Mouse (Mus musculus) spleen, adult 10 weeks (tissue): ENCODE results near the gene Wdr46. TPM values are rescaled to one million over a fixed set of nuclear protein-coding genes. Genes with fewer than 3 reads are reported as not detected.

Experiments
- polyA plus RNA-seq: library from polyadenylated mRNA; stranded (reverse); fragments of 350-450 nt; fragmentation: Illumina TruSeq; extraction: RNeasy Lipid Tissue Mini Kit (QIAGEN cat#74804); gene quantifications from one replicate; pipeline ENCODE4 v1.2.3, GENCODE M21; 2015; ENCODE audit warnings: low replicate concordance; ENCODE audit not compliant: insufficient read depth

The Wdr46 gene
- 6.0 TPM for polyA plus RNA-seq

DNA sequence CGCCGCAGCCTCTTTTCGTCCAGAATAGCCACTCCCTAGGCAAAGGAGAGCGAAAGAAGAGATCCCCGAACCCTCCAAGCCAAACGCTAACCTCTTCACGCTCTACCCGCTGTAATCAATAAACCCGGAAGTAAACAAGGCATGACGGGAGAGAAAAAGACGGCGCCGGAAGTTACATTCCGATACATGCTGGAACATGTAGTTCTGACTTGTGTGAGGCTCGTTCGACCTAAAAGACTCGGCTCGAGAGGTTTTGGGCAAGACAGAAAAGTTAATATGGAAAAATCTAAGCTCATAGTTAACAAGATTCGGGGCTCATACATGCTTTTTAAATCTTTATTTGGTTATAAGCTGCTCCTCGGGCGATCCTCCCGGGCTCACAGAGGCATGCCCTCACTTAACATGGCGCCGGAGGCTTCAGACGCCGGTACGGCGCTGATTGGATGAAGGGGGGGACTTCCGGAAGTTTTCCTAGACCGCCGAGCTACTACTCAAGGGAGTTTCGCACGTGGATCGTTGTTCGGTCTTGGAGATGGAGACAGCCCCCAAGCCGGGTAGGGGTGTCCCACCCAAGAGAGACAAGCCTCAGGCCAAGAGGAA is at the start of gene Wdr46, which contains the start of gene Pfdn6:
Wdr46 (plus strand) TSS at position 455 of the 600 bp plus-strand sequence.
Pfdn6 (minus strand) TSS at position 138 of the 600 bp plus-strand sequence.

DNA sequence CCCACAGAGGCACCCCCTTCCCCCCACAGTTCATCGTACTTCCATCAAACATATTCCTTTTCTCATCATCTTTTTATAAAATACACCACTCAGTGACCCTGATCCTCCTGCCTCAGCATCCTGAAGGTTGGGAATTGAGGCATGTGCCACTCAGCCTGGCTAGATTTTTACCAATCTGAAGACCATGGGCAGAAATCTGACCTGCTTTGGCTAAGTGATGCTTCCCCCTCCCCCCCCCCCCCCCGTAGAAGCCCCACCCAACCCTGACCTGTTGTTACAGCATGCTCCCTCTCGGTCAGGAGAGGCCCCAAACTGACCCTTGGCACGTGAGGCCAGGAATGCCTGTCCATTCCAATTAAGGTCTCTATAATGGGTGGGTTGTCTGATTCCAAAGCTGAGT is 35.6 kb upstream of the Wdr46 start, which contains the start of gene Platr17:
Platr17 (plus strand) TSS at position 301 of the 400 bp plus-strand sequence.

DNA sequence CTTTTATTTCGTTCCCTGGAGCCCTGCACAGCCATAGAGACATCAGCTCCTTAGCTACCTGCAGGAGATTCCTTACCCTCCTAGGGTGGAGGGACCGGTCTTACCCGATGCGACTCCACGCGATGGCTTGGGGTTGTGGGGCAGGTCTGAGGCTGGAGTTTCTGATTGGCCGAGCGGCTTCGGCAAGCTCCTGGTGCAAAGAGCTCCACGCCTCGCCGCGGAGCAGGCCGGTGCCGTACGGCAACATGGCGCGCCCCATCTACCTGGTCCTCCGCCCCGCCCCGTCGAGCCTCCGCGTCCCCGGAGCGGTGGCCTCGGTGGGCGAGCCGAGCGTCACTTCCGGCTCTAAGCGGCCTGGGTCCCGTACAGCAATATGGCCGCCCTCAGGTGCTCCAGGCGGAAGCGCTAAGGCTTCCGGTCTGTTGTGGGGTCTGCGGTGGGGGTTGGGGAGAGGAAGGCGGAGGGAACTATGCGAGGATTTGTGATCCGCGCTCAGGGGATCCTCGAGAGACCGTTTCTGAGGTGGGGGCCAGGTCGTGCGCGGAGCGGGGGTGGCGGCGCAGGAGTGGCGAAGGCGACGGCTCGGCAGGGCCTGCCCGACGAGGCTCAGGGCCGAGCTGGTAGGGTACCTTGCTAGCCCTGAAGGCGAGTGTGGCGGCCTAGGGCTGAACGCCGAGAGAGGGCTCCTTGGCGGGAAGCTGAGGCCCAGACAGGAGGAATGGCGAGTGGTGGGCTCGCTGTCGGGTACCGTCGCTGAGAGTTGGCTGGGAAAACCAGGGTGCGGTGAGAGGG is 31.2 kb upstream of the Wdr46 start, which contains the start of gene Daxx:
Daxx (plus strand) TSS at position 338 of the 792 bp plus-strand sequence.

DNA sequence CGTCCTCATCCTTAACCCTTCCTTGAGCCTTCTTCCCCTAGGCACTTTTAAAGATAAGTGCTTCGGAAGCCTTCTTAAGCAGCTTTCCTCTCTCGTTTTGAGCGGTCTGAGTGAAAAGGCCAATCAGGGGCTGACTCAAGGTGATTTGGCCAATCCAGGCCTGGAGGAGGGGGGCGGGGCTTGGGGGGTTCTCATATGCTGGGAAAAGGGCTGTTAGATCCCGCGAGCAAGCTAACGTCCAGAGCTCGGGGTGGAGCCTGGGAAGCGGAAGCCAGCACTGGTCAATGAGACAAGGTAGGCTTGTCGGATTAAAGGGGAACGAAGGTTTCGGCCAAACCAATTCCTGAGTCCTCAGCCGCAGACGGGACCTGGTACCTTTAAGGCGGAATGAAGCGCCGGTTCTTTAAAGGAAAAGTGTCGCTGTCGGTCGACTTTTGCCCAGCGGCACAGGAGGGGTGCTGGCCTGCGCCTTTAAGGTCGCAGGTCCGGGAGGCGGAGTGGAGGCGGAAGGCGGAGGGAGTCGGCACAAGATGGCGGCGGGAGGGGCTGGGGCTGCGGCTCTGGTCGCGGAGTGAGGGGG is 24.7 kb upstream of the Wdr46 start, which contains the start of the genes Tapbp and Zbtb22:
Tapbp (plus strand) TSS at position 229 of the 580 bp plus-strand sequence.
Zbtb22 (plus strand) TSS at position 234 of the 580 bp plus-strand sequence.

DNA sequence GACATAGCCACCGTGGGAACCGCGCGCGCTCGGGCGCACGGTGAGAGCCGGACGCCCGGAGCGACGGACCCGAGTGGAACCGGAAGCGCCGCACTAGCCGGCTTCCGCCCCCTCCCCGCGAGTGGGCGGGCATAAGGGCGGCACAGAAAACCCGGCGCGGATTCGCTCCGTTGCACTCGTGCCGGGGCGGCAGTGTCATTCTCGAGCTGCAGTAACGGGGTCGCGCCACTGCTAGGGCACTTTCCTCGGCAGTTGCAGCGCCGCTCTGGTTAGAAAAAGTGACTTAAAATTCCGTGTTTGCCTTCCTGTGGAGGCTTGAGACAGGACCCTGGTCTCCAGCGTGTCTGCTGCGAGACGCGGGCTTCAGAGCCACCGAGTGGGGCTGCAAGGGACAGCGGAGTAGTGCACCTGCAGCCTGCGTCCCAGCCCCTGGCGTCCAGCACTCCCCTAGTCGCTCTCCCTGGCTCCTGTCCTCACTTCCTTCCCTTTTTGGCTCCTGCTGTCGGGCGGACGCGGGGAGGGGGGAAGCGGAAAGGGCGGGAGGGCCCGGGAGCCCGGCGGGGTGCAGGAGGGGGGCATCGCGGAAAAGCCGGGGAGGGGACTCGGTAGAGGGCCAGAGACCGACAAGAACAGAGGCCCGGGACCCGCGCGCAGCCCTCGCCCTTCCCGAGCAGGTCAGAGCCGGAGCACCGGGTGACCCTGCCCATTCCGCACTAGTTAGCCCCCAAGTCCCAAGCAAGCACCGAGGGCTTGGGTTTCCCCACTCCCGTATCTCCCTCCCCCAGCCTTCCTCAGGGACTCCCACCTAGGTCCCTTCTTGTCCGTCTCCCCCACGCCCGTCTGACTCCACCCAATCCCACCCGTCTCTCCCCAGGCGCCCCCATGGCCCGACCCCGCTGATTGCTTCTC is 10.8 kb upstream of the Wdr46 start, which contains the start of gene Rgl2:
Rgl2 (plus strand) TSS at position 173 of the 909 bp plus-strand sequence.

DNA sequence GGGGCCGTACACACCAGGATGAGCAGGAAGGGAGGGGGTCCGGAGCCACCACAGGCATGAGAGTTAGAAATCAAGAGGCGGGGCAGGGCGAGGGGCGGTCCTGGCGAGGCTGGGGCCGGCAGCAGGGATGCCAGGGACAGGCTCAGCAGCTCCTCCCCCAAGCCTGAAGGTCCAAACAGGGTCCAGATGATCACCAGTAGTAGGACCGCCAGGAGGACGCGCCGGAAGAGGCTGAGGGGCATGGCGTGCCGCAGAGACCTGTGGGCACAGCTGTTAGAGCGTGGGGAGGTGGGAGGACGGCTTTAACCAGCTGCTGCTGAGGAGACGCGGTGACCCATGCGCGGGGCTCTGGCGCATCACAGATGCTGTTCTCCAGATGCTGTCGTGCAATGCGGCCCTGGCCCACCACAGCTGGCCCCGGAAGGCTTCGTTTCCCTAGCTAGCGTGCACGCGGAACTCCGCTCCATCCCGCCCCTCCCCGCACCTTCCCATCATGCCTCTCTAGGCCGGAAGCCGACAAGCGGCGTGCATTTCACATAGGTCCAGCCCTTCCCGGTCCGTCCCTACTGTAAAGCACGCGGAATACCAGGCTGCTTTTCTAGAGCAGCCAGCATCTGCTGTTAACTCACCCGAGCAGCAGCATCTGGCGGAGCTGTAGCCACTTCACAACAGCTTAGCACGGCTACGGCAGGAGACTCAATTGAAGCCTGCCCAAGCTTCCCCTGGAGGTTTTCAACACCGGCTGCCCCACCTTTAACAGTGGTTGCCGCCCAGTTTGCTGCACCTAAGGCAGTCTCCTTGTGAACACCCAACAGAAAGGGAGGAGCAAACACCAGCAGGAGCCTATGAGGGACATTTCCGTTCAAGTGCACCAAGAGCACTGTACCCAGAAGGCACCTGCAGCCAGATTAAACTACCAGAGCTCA is 10.8 kb downstream of the Wdr46 start, which contains the start of gene B3galt4:
B3galt4 (minus strand) TSS at position 468 of the 926 bp plus-strand sequence.

DNA sequence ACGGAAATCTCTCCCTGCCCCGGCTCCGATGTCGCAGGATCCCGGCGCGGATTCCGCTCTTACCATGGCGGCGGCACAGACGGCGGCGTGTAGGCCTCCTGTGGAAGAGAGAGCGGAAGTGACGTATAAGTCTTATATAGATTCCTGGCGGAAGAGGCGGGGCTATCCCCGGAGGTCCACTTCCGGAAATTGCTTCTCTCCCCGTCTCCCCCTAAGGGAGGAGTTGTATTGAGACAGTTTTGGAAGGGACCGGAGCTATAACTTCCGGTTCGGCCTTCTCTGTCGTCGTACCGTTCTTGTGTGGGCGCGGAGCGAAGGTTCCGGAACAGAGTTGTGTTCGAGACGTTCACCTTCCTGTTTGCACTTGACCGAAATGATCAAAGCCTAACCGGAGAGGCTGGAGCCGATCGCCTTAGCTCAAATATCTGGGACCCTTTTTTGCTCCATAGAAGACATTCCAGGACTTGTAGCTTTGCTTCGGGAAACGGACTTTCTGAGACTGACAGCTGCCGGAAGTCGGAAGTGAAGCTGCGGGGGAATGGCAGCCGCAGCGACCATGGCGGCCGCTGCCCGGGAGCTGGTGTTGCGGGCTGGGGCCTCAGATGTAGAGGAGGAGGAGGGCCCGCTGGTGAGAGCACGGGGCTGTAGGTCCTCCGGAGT is 15.2 kb downstream of the Wdr46 start, which contains the start of the genes Vps52 and Rps18:
Vps52 (plus strand) TSS at position 258 of the 660 bp plus-strand sequence.
Rps18 (minus strand) TSS at position 447 of the 660 bp plus-strand sequence.

Other genes starting within 250 kb of the Wdr46 start
- 102 TPM for gene March2, start 222.0 kb upstream of the Wdr46 start, polyA plus RNA-seq
- 65.7 TPM for gene Rab11b, start 180.1 kb upstream of the Wdr46 start, polyA plus RNA-seq
- 11.1 TPM for gene Angptl4, start 158.8 kb upstream of the Wdr46 start, polyA plus RNA-seq
- gene Kank3, start 130.1 kb upstream of the Wdr46 start, polyA plus RNA-seq = 53.6 TPM
- 1,152 TPM for gene Rps28, start 116.1 kb upstream of the Wdr46 start, polyA plus RNA-seq
- 55.2 TPM for gene Ndufa7, start 116.1 kb upstream of the Wdr46 start, polyA plus RNA-seq
- gene Cd320, start 97.6 kb upstream of the Wdr46 start, polyA plus RNA-seq = 5.0 TPM
- not detected for gene Gm7029, start 66.8 kb upstream of the Wdr46 start, polyA plus RNA-seq
- 5.8 TPM for gene Kifc1, start 50.0 kb upstream of the Wdr46 start, polyA plus RNA-seq
- 1.5 TPM for gene Platr17, start 35.5 kb upstream of the Wdr46 start, polyA plus RNA-seq
- gene Daxx, start 31.2 kb upstream of the Wdr46 start, polyA plus RNA-seq = 39.7 TPM
- 143 TPM for gene Tapbp, start 24.8 kb upstream of the Wdr46 start, polyA plus RNA-seq
- 10.6 TPM for gene Zbtb22, start 24.8 kb upstream of the Wdr46 start, polyA plus RNA-seq
- 55.9 TPM for gene Rgl2, start 11.1 kb upstream of the Wdr46 start, polyA plus RNA-seq
- gene Pfdn6, start 317 bp upstream of the Wdr46 start, polyA plus RNA-seq = 50.2 TPM
- 4.4 TPM for gene B3galt4, start 10.8 kb downstream of the Wdr46 start, polyA plus RNA-seq
- gene Vps52, start 15.2 kb downstream of the Wdr46 start, polyA plus RNA-seq = 28.2 TPM
- 1,734 TPM for gene Rps18, start 15.3 kb downstream of the Wdr46 start, polyA plus RNA-seq
- 3,352 TPM for gene H2-K1, start 59.7 kb downstream of the Wdr46 start, polyA plus RNA-seq
- 10.5 TPM for gene Ring1, start 84.0 kb downstream of the Wdr46 start, polyA plus RNA-seq
- 137 TPM for gene H2-Ke6, start 87.4 kb downstream of the Wdr46 start, polyA plus RNA-seq
- 38.7 TPM for gene Slc39a7, start 91.0 kb downstream of the Wdr46 start, polyA plus RNA-seq
- 24.2 TPM for gene Rxrb, start 91.2 kb downstream of the Wdr46 start, polyA plus RNA-seq
- 0.94 TPM for gene Col11a2, start 98.8 kb downstream of the Wdr46 start, polyA plus RNA-seq
- gene H2-Oa, start 151.7 kb downstream of the Wdr46 start, polyA plus RNA-seq = 69.0 TPM
- 162 TPM for gene H2-DMa, start 178.9 kb downstream of the Wdr46 start, polyA plus RNA-seq
- 245 TPM for gene Brd2, start 182.0 kb downstream of the Wdr46 start, polyA plus RNA-seq
- 497 TPM for gene H2-DMb2, start 202.6 kb downstream of the Wdr46 start, polyA plus RNA-seq
- 222 TPM for gene H2-DMb1, start 212.4 kb downstream of the Wdr46 start, polyA plus RNA-seq
- 94.6 TPM for gene Tap1, start 246.9 kb downstream of the Wdr46 start, polyA plus RNA-seq
- 164 TPM for gene Psmb9, start 247.1 kb downstream of the Wdr46 start, polyA plus RNA-seq